Mouse (Mus musculus): ENCODE data around the gene 4930451I11Rik. TPM values are rescaled to one million over a fixed set of nuclear protein-coding genes. Genes with fewer than 3 reads are reported as not detected.

Gene 4930451I11Rik
- polyA plus RNA-seq, 1 experiment from 2014 or later: not detected

- H3K27ac ChIP-seq (replicated peaks in 1 of 2; ENCODE audit: control insufficient read depth in 1 of 2, insufficient read depth in 1 of 2, low read depth in 2 of 2, low read length in 2 of 2): peak overlapping the region in 1 of 2 experiments; percentile 43; a peak in 2 of 4 replicates
- no peak for ATAC-seq (ENCODE audit: insufficient number of reproducible peaks, insufficient read depth, low FRiP score, low read depth)
- no peaks in the 10 kb centered on the region for H3K9me3 ChIP-seq (ENCODE audit: control insufficient read depth, low read length)
- no peaks in the 10 kb centered on the region for H3K27me3 ChIP-seq (ENCODE audit: control insufficient read depth, insufficient read depth, low read length)
- H3K4me3 ChIP-seq (ENCODE audit: control insufficient read depth in 1 of 2, insufficient read depth in 1 of 2, low read depth in 1 of 2, low read length in 2 of 2): no peak overlapping the region
- H3K9ac ChIP-seq (ENCODE audit: low read length): no peak overlapping the region
- peaks cover 4 to 29% of the 10 kb centered on the region in 2 experiments for H3K4me1 ChIP-seq (ENCODE audit: control insufficient read depth in 2 of 2, insufficient read depth in 2 of 2, low read length in 2 of 2)
- WGBS: 44% methylated on average over 4 of the region's 4 CpGs
- peaks cover 57% of the 10 kb centered on the region for H3K36me3 ChIP-seq (ENCODE audit: control insufficient read depth, insufficient read depth, low read length)
- H3K4me2 ChIP-seq (ENCODE audit: low read length): no peak overlapping the region
Measured at GRCm38 (mm10) chr7:126794271-126794605, 37.2 kb downstream of the 4930451I11Rik start.

- Histone ChIP-seq H3K4me2 (ENCODE audit: low read length) (peak overlapping the region; percentile 66; the same call in 1 of the 2 replicates), H3K9ac (ENCODE audit: low read length) (no peak overlapping the region), H3K27ac (replicated peaks in 1 of 2; ENCODE audit: control insufficient read depth in 1 of 2, insufficient read depth in 1 of 2, low read depth in 2 of 2, low read length in 2 of 2) (peak overlapping the region in 1 of 2 experiments; percentile 43; a peak in 2 of 4 replicates), H3K9me3 (ENCODE audit: control insufficient read depth, low read length) (no peaks in the 10 kb centered on the region), H3K27me3 (ENCODE audit: control insufficient read depth, insufficient read depth, low read length) (no peaks in the 10 kb centered on the region), H3K36me3 (ENCODE audit: control insufficient read depth, insufficient read depth, low read length) (peaks cover 63% of the 10 kb centered on the region), H3K4me3 (ENCODE audit: control insufficient read depth in 1 of 2, insufficient read depth in 1 of 2, low read depth in 1 of 2, low read length in 2 of 2) (no peak overlapping the region), H3K4me1 (ENCODE audit: control insufficient read depth in 2 of 2, insufficient read depth in 2 of 2, low read length in 2 of 2) (peaks cover 4 to 29% of the 10 kb centered on the region in 2 experiments)
- WGBS: 67% methylated on average over 4 of the region's 4 CpGs
- no peak for ATAC-seq (ENCODE audit: insufficient number of reproducible peaks, insufficient read depth, low FRiP score, low read depth)
Measured at GRCm38 (mm10) chr7:126793456-126794270, 37.8 kb downstream of the 4930451I11Rik start.

- no peak for ATAC-seq (ENCODE audit: insufficient number of reproducible peaks, insufficient read depth, low FRiP score, low read depth)
Measured at GRCm38 (mm10) chr7:126792721-126793443, 38.6 kb downstream of the 4930451I11Rik start.

GRCm38 (mm10) chr7:126791851-126792720, 39.4 kb downstream of the 4930451I11Rik start, which contains the start of gene Ppp4c:
TSS of gene Ppp4c (minus strand) at chr7:126792496.
- peak; percentile 78 for ATAC-seq (ENCODE audit: insufficient number of reproducible peaks, insufficient read depth, low FRiP score, low read depth)
- peak within 1 kb of the TSS; percentile 96 for H3K27ac ChIP-seq (replicated peaks in 1 of 2; ENCODE audit: control insufficient read depth in 1 of 2, insufficient read depth in 1 of 2, low read depth in 2 of 2, low read length in 2 of 2)
- H3K4me3 ChIP-seq (ENCODE audit: control insufficient read depth in 1 of 2, insufficient read depth in 1 of 2, low read depth in 1 of 2, low read length in 2 of 2): peak within 1 kb of the TSS; percentile 93 to 95
- peak within 1 kb of the TSS; percentile 98 for H3K9ac ChIP-seq (ENCODE audit: low read length)
- H3K9me3 ChIP-seq (ENCODE audit: control insufficient read depth, low read length): no peaks in the 10 kb centered on the region
- peaks cover 2 to 26% of the 10 kb centered on the region in 2 experiments for H3K4me1 ChIP-seq (ENCODE audit: control insufficient read depth in 2 of 2, insufficient read depth in 2 of 2, low read length in 2 of 2)
- peak within 1 kb of the TSS; percentile 80 for H3K4me2 ChIP-seq (ENCODE audit: low read length)
- no peaks in the 10 kb centered on the region for H3K27me3 ChIP-seq (ENCODE audit: control insufficient read depth, insufficient read depth, low read length)
- under 1% methylated on average over 62 of the region's 83 CpGs for WGBS
- peaks cover 71% of the 10 kb centered on the region for H3K36me3 ChIP-seq (ENCODE audit: control insufficient read depth, insufficient read depth, low read length)

More at GRCm38 (mm10) chr7:126792721-126793443, 38.6 kb downstream of the 4930451I11Rik start:
- Histone ChIP-seq H3K27me3 (ENCODE audit: control insufficient read depth, insufficient read depth, low read length) (no peaks in the 10 kb centered on the region), H3K4me1 (ENCODE audit: control insufficient read depth in 2 of 2, insufficient read depth in 2 of 2, low read length in 2 of 2) (peaks cover 4 to 29% of the 10 kb centered on the region in 2 experiments), H3K27ac (replicated peaks in 1 of 2; ENCODE audit: control insufficient read depth in 1 of 2, insufficient read depth in 1 of 2, low read depth in 2 of 2, low read length in 2 of 2) (peak overlapping the region; percentile 82 to 96), H3K9me3 (ENCODE audit: control insufficient read depth, low read length) (no peaks in the 10 kb centered on the region), H3K9ac (ENCODE audit: low read length) (peak overlapping the region; percentile 98), H3K36me3 (ENCODE audit: control insufficient read depth, insufficient read depth, low read length) (peaks cover 70% of the 10 kb centered on the region), H3K4me3 (ENCODE audit: control insufficient read depth in 1 of 2, insufficient read depth in 1 of 2, low read depth in 1 of 2, low read length in 2 of 2) (peak overlapping the region; percentile 93 to 95), H3K4me2 (ENCODE audit: low read length) (peak overlapping the region; percentile 66)
- WGBS: 16% methylated on average over 11 of the region's 11 CpGs

- no peak for ATAC-seq (ENCODE audit: insufficient number of reproducible peaks, insufficient read depth, low FRiP score, low read depth)
Measured at GRCm38 (mm10) chr7:126789141-126789540, 42.3 kb downstream of the 4930451I11Rik start.

GRCm38 (mm10) chr7:126786142-126786541, 45.3 kb downstream of the 4930451I11Rik start:
- Histone ChIP-seq H3K9me3 (ENCODE audit: control insufficient read depth, low read length) (no peaks in the 10 kb centered on the region), H3K36me3 (ENCODE audit: control insufficient read depth, insufficient read depth, low read length) (peaks cover 72% of the 10 kb centered on the region), H3K27ac (replicated peaks in 1 of 2; ENCODE audit: control insufficient read depth in 1 of 2, insufficient read depth in 1 of 2, low read depth in 2 of 2, low read length in 2 of 2) (no peak overlapping the region), H3K9ac (ENCODE audit: low read length) (no peak overlapping the region), H3K4me2 (ENCODE audit: low read length) (no peak overlapping the region), H3K4me3 (ENCODE audit: control insufficient read depth in 1 of 2, insufficient read depth in 1 of 2, low read depth in 1 of 2, low read length in 2 of 2) (no peak overlapping the region), H3K4me1 (ENCODE audit: control insufficient read depth in 2 of 2, insufficient read depth in 2 of 2, low read length in 2 of 2) (peaks cover 4 to 12% of the 10 kb centered on the region in 2 experiments; a peak in 3 of 4 replicates), H3K27me3 (ENCODE audit: control insufficient read depth, insufficient read depth, low read length) (no peaks in the 10 kb centered on the region)
- ATAC-seq (ENCODE audit: insufficient number of reproducible peaks, insufficient read depth, low FRiP score, low read depth): no peak
- WGBS: 91% methylated on average over 14 of the region's 14 CpGs

More at GRCm38 (mm10) chr7:126789141-126789540, 42.3 kb downstream of the 4930451I11Rik start:
- Histone ChIP-seq H3K36me3 (ENCODE audit: control insufficient read depth, insufficient read depth, low read length) (peaks cover 71% of the 10 kb centered on the region), H3K9ac (ENCODE audit: low read length) (no peak overlapping the region), H3K4me3 (ENCODE audit: control insufficient read depth in 1 of 2, insufficient read depth in 1 of 2, low read depth in 1 of 2, low read length in 2 of 2) (no peak overlapping the region), H3K4me1 (ENCODE audit: control insufficient read depth in 2 of 2, insufficient read depth in 2 of 2, low read length in 2 of 2) (peaks cover 2 to 17% of the 10 kb centered on the region in 2 experiments), H3K4me2 (ENCODE audit: low read length) (no peak overlapping the region), H3K27me3 (ENCODE audit: control insufficient read depth, insufficient read depth, low read length) (no peaks in the 10 kb centered on the region), H3K27ac (replicated peaks in 1 of 2; ENCODE audit: control insufficient read depth in 1 of 2, insufficient read depth in 1 of 2, low read depth in 2 of 2, low read length in 2 of 2) (no peak overlapping the region), H3K9me3 (ENCODE audit: control insufficient read depth, low read length) (no peaks in the 10 kb centered on the region)
- WGBS: 77% methylated on average over 4 of the region's 4 CpGs

GRCm38 (mm10) chr7:126785056-126785455, 46.4 kb downstream of the 4930451I11Rik start:
- peaks cover 66% of the 10 kb centered on the region for H3K36me3 ChIP-seq (ENCODE audit: control insufficient read depth, insufficient read depth, low read length)
- no peak for ATAC-seq (ENCODE audit: insufficient number of reproducible peaks, insufficient read depth, low FRiP score, low read depth)
- no peak overlapping the region for H3K4me3 ChIP-seq (ENCODE audit: control insufficient read depth in 1 of 2, insufficient read depth in 1 of 2, low read depth in 1 of 2, low read length in 2 of 2)
- no peak overlapping the region for H3K4me2 ChIP-seq (ENCODE audit: low read length)
- H3K4me1 ChIP-seq (ENCODE audit: control insufficient read depth in 2 of 2, insufficient read depth in 2 of 2, low read length in 2 of 2): peaks cover 10 to 15% of the 10 kb centered on the region in 2 experiments
- WGBS: 52% methylated on average over 4 of the region's 4 CpGs
- H3K9me3 ChIP-seq (ENCODE audit: control insufficient read depth, low read length): no peaks in the 10 kb centered on the region
- H3K9ac ChIP-seq (ENCODE audit: low read length): no peak overlapping the region
- H3K27me3 ChIP-seq (ENCODE audit: control insufficient read depth, insufficient read depth, low read length): no peaks in the 10 kb centered on the region
- no peak overlapping the region for H3K27ac ChIP-seq (replicated peaks in 1 of 2; ENCODE audit: control insufficient read depth in 1 of 2, insufficient read depth in 1 of 2, low read depth in 2 of 2, low read length in 2 of 2)

Data from heart, embryonic 14.5 days (tissue).